Mouse (Mus musculus): Measurements from ENCODE around the gene Acadl.

Gene Acadl

GRCm38 (mm10) chr1:66839135-66839534 is 23.9 kb downstream of the Acadl start:
- DNase-seq (ENCODE audit: low read depth) = no peak

GRCm38 (mm10) chr1:66838184-66839042 is 24.7 kb downstream of the Acadl start:
- peak; percentile 84 for DNase-seq (ENCODE audit: low read depth)

GRCm38 (mm10) chr1:66837207-66837606 is 25.9 kb downstream of the Acadl start:
- no peak for DNase-seq (ENCODE audit: low read depth)

- DNase-seq (ENCODE audit: low read depth) = no peak
Observed at GRCm38 (mm10) chr1:66832636-66833165, 30.4 kb downstream of the Acadl start.

GRCm38 (mm10) chr1:66831824-66832600 is 31.1 kb downstream of the Acadl start:
- DNase-seq (ENCODE audit: low read depth) = no peak

- DNase-seq (ENCODE audit: low read depth) = no peak
Observed at GRCm38 (mm10) chr1:66829400-66830080, 33.5 kb downstream of the Acadl start.

- no peak for DNase-seq (ENCODE audit: low read depth)
Observed at GRCm38 (mm10) chr1:66821966-66822365, 41.1 kb downstream of the Acadl start.

- no peak for DNase-seq (ENCODE audit: low read depth)
Observed at GRCm38 (mm10) chr1:66820241-66820640, 42.8 kb downstream of the Acadl start.

- no peak for DNase-seq (ENCODE audit: low read depth)
Observed at GRCm38 (mm10) chr1:66817865-66818315, 45.2 kb downstream of the Acadl start.

GRCm38 (mm10) chr1:66817453-66817839 is 45.6 kb downstream of the Acadl start, which contains the start of gene Kansl1l:
Gene Kansl1l, minus strand, starts transcription at chr1:66817562.
- DNase-seq (ENCODE audit: low read depth) = peak; percentile 97

- DNase-seq (ENCODE audit: low read depth) = peak; percentile 97
Observed at GRCm38 (mm10) chr1:66816837-66817452, 46.1 kb downstream of the Acadl start.

- peak; percentile 78 for DNase-seq (ENCODE audit: low read depth)
Observed at GRCm38 (mm10) chr1:66815941-66816777, 46.9 kb downstream of the Acadl start.

- no peak for DNase-seq (ENCODE audit: low read depth)
Observed at GRCm38 (mm10) chr1:66814756-66815155, 48.3 kb downstream of the Acadl start.

GRCm38 (mm10) chr1:66813191-66813590 is 49.9 kb downstream of the Acadl start:
- DNase-seq (ENCODE audit: low read depth) = no peak

- DNase-seq (ENCODE audit: low read depth) = no peak
Observed at GRCm38 (mm10) chr1:66806821-66807220, 56.3 kb downstream of the Acadl start.

GRCm38 (mm10) chr1:66805408-66805807 is 57.7 kb downstream of the Acadl start:
- DNase-seq (ENCODE audit: low read depth) = no peak

GRCm38 (mm10) chr1:66804710-66805109 is 58.4 kb downstream of the Acadl start:
- DNase-seq (ENCODE audit: low read depth) = no peak

GRCm38 (mm10) chr1:66797962-66798361 is 65.1 kb downstream of the Acadl start:
- no peak for DNase-seq (ENCODE audit: low read depth)

- no peak for DNase-seq (ENCODE audit: low read depth)
Observed at GRCm38 (mm10) chr1:66792838-66793466, 70.1 kb downstream of the Acadl start.

GRCm38 (mm10) chr1:66782296-66782695 is 80.8 kb downstream of the Acadl start:
- DNase-seq (ENCODE audit: low read depth) = peak; percentile 45

Data from NIH3T3 (cell line).